Mouse (Mus musculus) midbrain, embryonic 16.5 days (tissue): ENCODE measurements around the gene Hist1h2af. TPM values are rescaled to one million over a fixed set of nuclear protein-coding genes. Genes with fewer than 3 reads are reported as not detected.

ENCODE experiments used
- ATAC-seq: fragments of 200-750 bp; cut with Nextera tagmentation; 2 replicates; pipeline ENCODE4 v1.8.0; 2017; ENCODE audit warnings: moderate TSS enrichment
- H3K27ac ChIP-seq: fragments of 300-500 bp; sonication (generic); 2 replicates; pipeline ENCODE4 v1.5.1; 2014; ENCODE audit warnings: mild to moderate bottlenecking, low read length, mixed read lengths
- H3K27me3 ChIP-seq: fragments of 300-500 bp; sonication (generic); 2 replicates; pipeline ENCODE4 v1.6.1; 2014; ENCODE audit warnings: low read depth, low read length, mixed read lengths; ENCODE audit not compliant: control insufficient read depth, insufficient read depth
- H3K36me3 ChIP-seq: fragments of 300-500 bp; sonication (generic); 2 replicates; pipeline ENCODE4 v1.6.1; 2014; ENCODE audit warnings: mild to moderate bottlenecking, low read length, moderate library complexity, mixed read lengths; ENCODE audit not compliant: control insufficient read depth, insufficient read depth
- H3K4me1 ChIP-seq: fragments of 300-500 bp; sonication (generic); 2 replicates; pipeline ENCODE4 v1.6.1; 2014; ENCODE audit warnings: mild to moderate bottlenecking, low read length, mixed read lengths; ENCODE audit not compliant: control insufficient read depth, insufficient read depth
- H3K4me2 ChIP-seq: fragments of 300-500 bp; sonication (generic); 2 replicates; pipeline ENCODE4 v1.6.1; 2014; ENCODE audit warnings: mild to moderate bottlenecking, low read length, mixed read lengths
- H3K4me3 ChIP-seq: fragments of 300-500 bp; sonication (generic); 2 replicates; pipeline ENCODE4 v1.5.1; 2014; ENCODE audit warnings: low read depth, mild to moderate bottlenecking, low read length, moderate library complexity, mixed read lengths
- H3K9ac ChIP-seq: fragments of 300-500 bp; sonication (generic); 2 replicates; pipeline ENCODE4 v1.6.1; 2014; ENCODE audit warnings: low read depth, low read length, mixed read lengths
- H3K9me3 ChIP-seq: fragments of 300-500 bp; sonication (generic); replicated peaks from 2 replicates; pipeline ENCODE4 v1.6.1; 2014; ENCODE audit warnings: mild to moderate bottlenecking, low read length, mixed read lengths; ENCODE audit not compliant: control insufficient read depth, poor library complexity, severe bottlenecking
- WGBS: fragments of 180-500 bp; shearing (Covaris S2); extraction: QIAGEN DNeasy Blood & Tissue Kit; methylation state at CpG from one replicate; pipeline ENCODE4 v1.1.7; 2014; 5-methylcytosine and 5-hydroxymethylcytosine counted together
- polyA plus RNA-seq: library from polyadenylated mRNA; unstranded; fragments of >200 nt; fragmentation: Nextera tagmentation; extraction: Ambion mirVana; gene quantifications from 2 replicates; pipeline ENCODE4 v1.2.1, GENCODE M21; 2015

Gene Hist1h2af
- polyA plus RNA-seq, 1 experiment from 2014 or later = not detected

DNA sequence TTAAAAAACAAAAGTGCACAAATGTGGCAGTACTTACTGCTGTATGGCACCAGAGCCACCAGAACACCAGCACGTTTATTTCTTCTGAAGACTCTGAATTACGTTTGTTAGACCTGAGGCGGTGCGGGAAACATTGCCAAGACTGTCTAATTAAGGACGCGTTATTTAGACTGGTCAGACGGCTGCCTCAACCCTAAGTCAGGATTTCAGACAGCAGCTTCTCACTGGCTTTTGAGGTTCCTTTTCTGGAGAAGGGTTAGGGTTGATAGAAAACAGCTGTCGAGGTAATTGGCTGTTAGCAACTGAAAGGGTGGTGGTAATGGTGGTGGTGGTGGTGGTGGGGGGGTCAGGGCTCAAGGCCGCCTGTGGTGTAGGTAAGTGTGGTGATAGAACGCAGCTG is 35.1 kb upstream of the Hist1h2af start:
- H3K4me1 ChIP-seq = 0 out of 2 replicates have a peak, but pooled peaks cover 6% of the 10 kb centered on the region
- H3K27ac ChIP-seq = no peak overlapping the region
- no peak overlapping the region for H3K9ac ChIP-seq
- H3K4me3 ChIP-seq = peak overlapping the region; percentile 31
- H3K4me2 ChIP-seq = peak overlapping the region; percentile 43
- H3K9me3 ChIP-seq = no peaks in the 10 kb centered on the region
- H3K36me3 ChIP-seq = no peaks in the 10 kb centered on the region
- ATAC-seq = no peak
- peaks cover 8% of the 10 kb centered on the region; the same call in 1 of the 2 replicates for H3K27me3 ChIP-seq
- WGBS = 8% methylated on average over 10 of the region's 10 CpGs

GRCm38 (mm10) chr13:23499943-23500342 is 33.8 kb upstream of the Hist1h2af start:
- 9% methylated on average over 7 of the region's 7 CpGs for WGBS
- Histone ChIP-seq H3K36me3 (no peaks in the 10 kb centered on the region), H3K9ac (no peak overlapping the region), H3K4me2 (no peak overlapping the region), H3K4me3 (no peak overlapping the region), H3K4me1 (0 out of 2 replicates have a peak, but pooled peaks cover 6% of the 10 kb centered on the region), H3K9me3 (no peaks in the 10 kb centered on the region), H3K27me3 (peaks cover 8% of the 10 kb centered on the region; the same call in 1 of the 2 replicates), H3K27ac (no peak overlapping the region)
- no peak for ATAC-seq

DNA sequence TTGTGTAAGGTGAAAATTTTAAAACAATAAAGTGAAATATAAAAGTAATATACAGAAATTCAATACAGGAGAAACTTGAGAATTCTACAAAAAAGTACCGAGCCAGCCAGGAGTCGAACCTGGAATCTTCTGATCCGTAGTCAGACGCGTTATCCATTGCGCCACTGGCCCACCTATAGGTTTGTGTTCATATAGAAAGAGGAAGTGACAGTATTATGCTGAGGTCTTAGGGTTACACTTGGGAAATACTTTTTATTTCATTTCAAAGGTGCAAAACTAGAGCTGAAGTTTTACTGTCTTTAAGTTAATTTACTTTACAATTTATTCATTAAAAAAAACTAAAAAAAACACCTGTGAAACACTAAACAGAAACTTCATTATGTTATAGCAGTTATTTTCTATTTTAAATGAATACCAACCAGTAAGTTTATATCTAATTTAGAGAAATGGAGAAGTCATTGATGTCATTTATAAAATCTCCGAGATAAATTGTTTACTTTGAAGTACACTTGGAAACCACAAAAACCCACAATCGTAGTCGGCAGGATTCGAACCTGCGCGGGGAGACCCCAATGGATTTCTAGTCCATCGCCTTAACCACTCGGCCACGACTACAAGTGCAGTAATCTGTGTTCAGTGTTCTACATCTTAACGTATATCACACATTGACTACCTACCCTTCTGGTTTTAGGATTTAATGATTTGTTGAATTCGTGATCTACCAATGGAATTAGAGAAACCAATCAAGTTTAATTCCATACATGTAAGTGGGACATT is 33.1 kb upstream of the Hist1h2af start:
- peak; percentile 62; the same call in 1 of the 2 replicates for ATAC-seq
- H3K9me3 ChIP-seq = no peaks in the 10 kb centered on the region
- peaks cover 8% of the 10 kb centered on the region; the same call in 1 of the 2 replicates for H3K27me3 ChIP-seq
- no peak overlapping the region for H3K4me2 ChIP-seq
- no peaks in the 10 kb centered on the region for H3K36me3 ChIP-seq
- H3K27ac ChIP-seq = no peak overlapping the region
- no peak overlapping the region for H3K9ac ChIP-seq
- no peak overlapping the region for H3K4me3 ChIP-seq
- WGBS = 1% methylated on average over 17 of the region's 17 CpGs
- peaks cover 7% of the 10 kb centered on the region; the same call in 1 of the 2 replicates for H3K4me1 ChIP-seq

GRCm38 (mm10) chr13:23501511-23501910 is 32.2 kb upstream of the Hist1h2af start:
- Histone ChIP-seq H3K4me3 (no peak overlapping the region), H3K9me3 (no peaks in the 10 kb centered on the region), H3K36me3 (no peaks in the 10 kb centered on the region), H3K4me1 (peaks cover 8% of the 10 kb centered on the region; the same call in 1 of the 2 replicates), H3K27ac (no peak overlapping the region), H3K9ac (no peak overlapping the region), H3K27me3 (peaks cover 8% of the 10 kb centered on the region; the same call in 1 of the 2 replicates), H3K4me2 (no peak overlapping the region)
- no peak for ATAC-seq
- 24% methylated on average over 5 of the region's 5 CpGs for WGBS

DNA sequence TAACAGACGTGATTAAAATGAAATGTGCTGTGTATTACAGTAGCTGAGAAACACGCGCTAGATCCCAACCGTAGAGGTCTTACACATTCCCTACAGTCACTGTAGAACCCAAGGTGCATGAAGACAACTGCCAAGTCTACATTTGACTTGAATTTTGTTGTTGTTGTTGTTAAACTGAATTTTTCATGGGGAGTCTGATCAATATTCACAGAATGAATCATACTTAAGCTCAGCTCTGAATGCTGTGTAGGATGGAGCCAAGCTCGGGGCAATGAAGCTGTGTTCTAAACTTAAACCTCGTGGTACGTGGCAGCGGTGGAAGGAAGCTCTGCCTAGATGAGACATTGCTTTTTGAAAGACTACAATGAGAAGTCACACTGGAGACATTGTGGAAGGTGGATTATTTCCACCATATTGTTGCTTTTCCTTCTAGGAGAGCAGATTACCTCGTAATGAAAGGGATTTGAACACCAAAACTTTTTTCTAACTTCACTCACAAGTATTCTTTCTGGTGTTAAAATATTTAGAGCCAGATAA is 31.6 kb upstream of the Hist1h2af start:
- 33% methylated on average over 9 of the region's 9 CpGs for WGBS
- H3K9ac ChIP-seq = no peak overlapping the region
- no peak overlapping the region for H3K27ac ChIP-seq
- ATAC-seq = no peak
- H3K4me3 ChIP-seq = no peak overlapping the region
- peaks cover 8% of the 10 kb centered on the region; the same call in 1 of the 2 replicates for H3K27me3 ChIP-seq
- peaks cover 8% of the 10 kb centered on the region; the same call in 1 of the 2 replicates for H3K4me1 ChIP-seq
- no peaks in the 10 kb centered on the region for H3K36me3 ChIP-seq
- no peak overlapping the region for H3K4me2 ChIP-seq
- no peaks in the 10 kb centered on the region for H3K9me3 ChIP-seq

GRCm38 (mm10) chr13:23502916-23503315 is 30.8 kb upstream of the Hist1h2af start:
- Histone ChIP-seq H3K4me1 (peaks cover 8% of the 10 kb centered on the region; the same call in 1 of the 2 replicates), H3K9ac (no peak overlapping the region), H3K4me3 (no peak overlapping the region), H3K27ac (no peak overlapping the region), H3K36me3 (no peaks in the 10 kb centered on the region), H3K4me2 (no peak overlapping the region), H3K27me3 (peaks cover 6% of the 10 kb centered on the region; the same call in 1 of the 2 replicates), H3K9me3 (no peaks in the 10 kb centered on the region)
- ATAC-seq = no peak
- WGBS = 37% methylated on average over 4 of the region's 4 CpGs

- Histone ChIP-seq H3K4me1 (peaks cover 5% of the 10 kb centered on the region; the same call in 1 of the 2 replicates), H3K4me2 (peak overlapping the region; percentile 33), H3K36me3 (no peaks in the 10 kb centered on the region), H3K27me3 (peaks cover 4% of the 10 kb centered on the region; the same call in 1 of the 2 replicates), H3K9ac (no peak overlapping the region), H3K27ac (no peak overlapping the region), H3K4me3 (no peak overlapping the region), H3K9me3 (no peaks in the 10 kb centered on the region)
- WGBS = 4% methylated on average over 9 of the region's 9 CpGs
- ATAC-seq = no peak
Measured at GRCm38 (mm10) chr13:23503797-23504196, 29.9 kb upstream of the Hist1h2af start.

GRCm38 (mm10) chr13:23505662-23506345 is 27.9 kb upstream of the Hist1h2af start:
- H3K27me3 ChIP-seq = no peaks in the 10 kb centered on the region
- H3K9ac ChIP-seq = no peak overlapping the region
- no peak for ATAC-seq
- no peak overlapping the region for H3K4me3 ChIP-seq
- no peaks in the 10 kb centered on the region for H3K9me3 ChIP-seq
- H3K36me3 ChIP-seq = no peaks in the 10 kb centered on the region
- no peak overlapping the region for H3K27ac ChIP-seq
- WGBS = 5% methylated on average over 14 of the region's 14 CpGs
- H3K4me2 ChIP-seq = peak overlapping the region; percentile 33
- H3K4me1 ChIP-seq = peaks cover 2% of the 10 kb centered on the region; the same call in 1 of the 2 replicates
